Mouse (Mus musculus): ENCODE data around the gene Bcl7a. TPM values are rescaled to one million over a fixed set of nuclear protein-coding genes. Genes with fewer than 3 reads are reported as not detected.

Bcl7a gene
- polyA plus RNA-seq (2016; fragmentation: Nextera tagmentation; extraction: Ambion mirVana), result 35.8 and 38.8 TPM in 2 replicates

DNA sequence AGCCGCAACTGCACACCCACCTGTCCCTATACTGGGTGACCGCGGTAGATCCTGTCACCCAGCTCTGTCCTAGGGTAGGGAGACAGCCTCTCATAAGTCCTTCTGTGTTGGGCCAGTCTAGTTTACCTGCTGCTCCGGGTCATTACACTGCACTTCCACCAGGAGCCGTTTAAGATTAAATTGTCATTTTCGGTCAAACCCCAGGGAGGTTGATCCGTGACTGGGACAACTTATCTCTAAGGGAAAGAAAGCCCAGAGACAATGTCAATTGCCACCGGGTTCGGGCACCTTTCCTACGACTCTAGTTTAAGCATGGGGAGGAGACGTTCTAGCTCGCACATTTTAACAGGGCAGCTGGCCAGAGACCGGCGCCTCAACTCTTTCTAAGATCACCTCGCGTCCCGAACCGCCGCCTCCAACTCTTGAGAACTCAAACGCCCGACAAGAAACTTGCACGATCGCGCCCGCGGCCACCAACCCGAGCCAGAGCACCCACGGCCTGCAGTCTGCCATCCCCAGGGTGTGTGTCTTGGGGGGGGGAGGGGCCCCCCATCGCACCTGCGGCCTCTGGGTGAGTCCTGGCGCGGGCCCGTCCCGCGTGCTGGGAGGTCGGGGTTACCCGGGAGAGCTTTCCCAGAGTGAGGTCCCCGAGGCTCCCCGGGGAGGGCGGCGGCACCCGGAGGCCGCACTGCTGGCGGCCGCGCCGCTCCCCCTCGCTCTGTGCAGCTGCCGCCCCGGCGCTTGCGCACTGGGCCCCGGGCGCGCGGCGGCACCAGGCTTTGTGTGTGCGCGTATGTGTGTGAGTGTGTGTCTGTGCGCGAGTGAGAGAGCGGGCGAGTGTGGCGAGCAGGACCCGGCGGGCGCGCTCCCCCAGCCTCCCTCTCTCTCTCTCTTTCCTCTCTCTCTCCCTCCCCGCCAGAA lies at the start of gene Bcl7a:
Bcl7a (plus strand) TSS at position 128 of the 921 bp plus-strand sequence.
- DNase-seq (ENCODE audit: low spot score), result peak; percentile 95
- 1% methylated on average over 69 of the region's 69 CpGs for WGBS
- Histone ChIP-seq H3K36me3 (peaks cover 19% of the 10 kb centered on the region), H3K27me3 (ENCODE audit: low read depth, poor library complexity, severe bottlenecking) (no peaks in the 10 kb centered on the region), H3K9me3 (replicated peaks) (no peaks in the 10 kb centered on the region), H3K4me3 (peak within 1 kb of the TSS; percentile 92), H3K27ac (peak within 1 kb of the TSS; percentile 98), H3K4me1 (peaks cover 29% of the 10 kb centered on the region)

- 93% methylated on average over 9 of the region's 9 CpGs for WGBS
- Histone ChIP-seq H3K4me1 (peaks cover 7% of the 10 kb centered on the region; the same call in 1 of the 2 replicates), H3K9me3 (replicated peaks) (no peaks in the 10 kb centered on the region), H3K36me3 (no peaks in the 10 kb centered on the region), H3K27ac (no peak overlapping the region), H3K4me3 (no peak overlapping the region), H3K27me3 (ENCODE audit: low read depth, poor library complexity, severe bottlenecking) (peaks cover 10% of the 10 kb centered on the region; the same call in 1 of the 2 replicates)
- DNase-seq (ENCODE audit: low spot score), result no peak
Observed at GRCm38 (mm10) chr5:123294653-123295052, 49.0 kb upstream of the Bcl7a start.

DNA sequence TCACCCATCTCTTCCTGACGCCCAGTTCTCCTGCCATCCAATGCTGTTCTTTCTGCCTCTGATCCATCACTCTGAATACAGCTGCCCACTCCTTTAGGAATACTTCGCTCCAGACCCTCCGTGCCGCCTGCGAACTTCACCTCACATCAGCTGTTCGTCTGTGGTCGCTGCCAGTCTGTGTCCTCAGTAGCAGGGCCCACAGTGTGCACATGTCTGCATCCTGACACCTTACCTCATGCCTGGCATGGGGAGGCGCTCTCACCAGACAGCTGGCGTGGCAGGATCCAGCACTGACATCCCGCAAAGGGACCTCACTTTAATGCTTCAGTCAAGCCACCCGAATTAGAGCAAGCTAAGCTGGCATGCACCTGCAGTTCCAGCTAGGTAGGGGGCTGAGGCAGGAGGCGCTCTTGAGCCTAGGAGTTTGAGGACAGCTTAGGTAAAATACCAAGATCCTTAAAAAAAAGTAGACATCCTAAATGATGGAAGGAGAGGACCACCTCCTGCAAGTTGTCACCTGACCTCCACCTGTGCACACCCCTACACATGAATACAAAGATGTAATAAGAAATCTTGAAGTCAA lies 47.3 kb upstream of the Bcl7a start:
- Histone ChIP-seq H3K27me3 (ENCODE audit: low read depth, poor library complexity, severe bottlenecking) (peaks cover 10% of the 10 kb centered on the region; the same call in 1 of the 2 replicates), H3K27ac (no peak overlapping the region), H3K4me1 (peaks cover 16% of the 10 kb centered on the region), H3K4me3 (no peak overlapping the region), H3K36me3 (no peaks in the 10 kb centered on the region), H3K9me3 (replicated peaks) (no peaks in the 10 kb centered on the region)
- no peak for DNase-seq (ENCODE audit: low spot score)
- 67% methylated on average over 12 of the region's 12 CpGs for WGBS

- Histone ChIP-seq H3K36me3 (no peaks in the 10 kb centered on the region), H3K27ac (no peak overlapping the region), H3K27me3 (ENCODE audit: low read depth, poor library complexity, severe bottlenecking) (peaks cover 10% of the 10 kb centered on the region; the same call in 1 of the 2 replicates), H3K9me3 (replicated peaks) (no peaks in the 10 kb centered on the region), H3K4me1 (peaks cover 20% of the 10 kb centered on the region), H3K4me3 (no peak overlapping the region)
- DNase-seq (ENCODE audit: low spot score), result no peak
- 57% methylated on average over 23 of the region's 23 CpGs for WGBS
Observed at GRCm38 (mm10) chr5:123296972-123297754, 46.5 kb upstream of the Bcl7a start.

DNA sequence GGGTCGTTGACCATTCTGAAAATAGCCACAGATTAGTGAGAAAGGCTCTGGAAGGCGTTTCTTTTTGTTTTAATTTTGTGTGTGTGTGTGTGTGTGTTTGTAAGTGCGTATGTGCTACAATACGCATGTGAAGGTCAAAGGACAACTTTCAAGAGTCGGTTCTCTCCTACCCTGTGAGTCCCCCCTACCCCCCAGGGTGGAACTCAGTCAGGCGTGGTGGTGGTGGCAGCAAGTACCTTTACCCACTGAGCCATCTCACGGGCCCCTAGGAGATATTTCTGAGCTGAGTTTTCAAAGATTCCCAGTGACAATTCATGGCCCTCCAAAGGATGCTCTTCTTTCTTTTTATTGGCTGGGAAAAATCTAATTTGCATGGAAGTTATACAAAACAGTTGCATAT lies 45.8 kb upstream of the Bcl7a start:
- Histone ChIP-seq H3K4me1 (peaks cover 22% of the 10 kb centered on the region), H3K4me3 (no peak overlapping the region), H3K9me3 (replicated peaks) (no peaks in the 10 kb centered on the region), H3K36me3 (no peaks in the 10 kb centered on the region), H3K27ac (no peak overlapping the region), H3K27me3 (ENCODE audit: low read depth, poor library complexity, severe bottlenecking) (peaks cover 10% of the 10 kb centered on the region; the same call in 1 of the 2 replicates)
- no peak for DNase-seq (ENCODE audit: low spot score)
- WGBS, result 85% methylated on average over 7 of the region's 7 CpGs

DNA sequence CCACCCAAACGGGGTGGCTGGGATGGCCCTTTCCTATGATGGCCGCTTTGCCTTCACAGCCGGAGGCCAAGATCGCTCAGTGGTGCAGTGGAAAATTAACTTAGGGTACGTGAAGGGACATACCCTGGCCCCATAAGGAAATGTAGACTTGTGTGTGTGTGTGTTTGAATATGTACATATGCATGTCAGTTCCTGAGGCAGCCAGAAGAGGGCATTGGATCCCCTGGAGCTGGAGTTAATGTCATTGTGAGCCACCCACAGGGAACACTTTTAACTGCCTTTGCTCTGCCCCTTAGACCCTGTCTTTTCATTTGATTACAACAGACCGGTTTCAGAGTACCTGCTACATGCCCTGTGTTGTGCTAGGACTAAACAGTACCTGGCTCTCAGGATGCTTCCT lies 45.1 kb upstream of the Bcl7a start:
- DNase-seq (ENCODE audit: low spot score), result no peak
- WGBS, result 90% methylated on average over 6 of the region's 6 CpGs
- H3K27ac ChIP-seq, result no peak overlapping the region
- H3K27me3 ChIP-seq (ENCODE audit: low read depth, poor library complexity, severe bottlenecking), result peaks cover 10% of the 10 kb centered on the region; the same call in 1 of the 2 replicates
- H3K4me3 ChIP-seq, result no peak overlapping the region
- H3K9me3 ChIP-seq (replicated peaks), result no peaks in the 10 kb centered on the region
- H3K36me3 ChIP-seq, result no peaks in the 10 kb centered on the region
- peaks cover 22% of the 10 kb centered on the region for H3K4me1 ChIP-seq

GRCm38 (mm10) chr5:123300496-123301034 lies 43.1 kb upstream of the Bcl7a start:
- H3K36me3 ChIP-seq, result no peaks in the 10 kb centered on the region
- H3K4me3 ChIP-seq, result no peak overlapping the region
- 78% methylated on average over 8 of the region's 8 CpGs for WGBS
- DNase-seq (ENCODE audit: low spot score), result no peak
- peaks cover 10% of the 10 kb centered on the region; the same call in 1 of the 2 replicates for H3K27me3 ChIP-seq (ENCODE audit: low read depth, poor library complexity, severe bottlenecking)
- peaks cover 22% of the 10 kb centered on the region for H3K4me1 ChIP-seq
- H3K27ac ChIP-seq, result no peak overlapping the region
- no peaks in the 10 kb centered on the region for H3K9me3 ChIP-seq (replicated peaks)

DNA sequence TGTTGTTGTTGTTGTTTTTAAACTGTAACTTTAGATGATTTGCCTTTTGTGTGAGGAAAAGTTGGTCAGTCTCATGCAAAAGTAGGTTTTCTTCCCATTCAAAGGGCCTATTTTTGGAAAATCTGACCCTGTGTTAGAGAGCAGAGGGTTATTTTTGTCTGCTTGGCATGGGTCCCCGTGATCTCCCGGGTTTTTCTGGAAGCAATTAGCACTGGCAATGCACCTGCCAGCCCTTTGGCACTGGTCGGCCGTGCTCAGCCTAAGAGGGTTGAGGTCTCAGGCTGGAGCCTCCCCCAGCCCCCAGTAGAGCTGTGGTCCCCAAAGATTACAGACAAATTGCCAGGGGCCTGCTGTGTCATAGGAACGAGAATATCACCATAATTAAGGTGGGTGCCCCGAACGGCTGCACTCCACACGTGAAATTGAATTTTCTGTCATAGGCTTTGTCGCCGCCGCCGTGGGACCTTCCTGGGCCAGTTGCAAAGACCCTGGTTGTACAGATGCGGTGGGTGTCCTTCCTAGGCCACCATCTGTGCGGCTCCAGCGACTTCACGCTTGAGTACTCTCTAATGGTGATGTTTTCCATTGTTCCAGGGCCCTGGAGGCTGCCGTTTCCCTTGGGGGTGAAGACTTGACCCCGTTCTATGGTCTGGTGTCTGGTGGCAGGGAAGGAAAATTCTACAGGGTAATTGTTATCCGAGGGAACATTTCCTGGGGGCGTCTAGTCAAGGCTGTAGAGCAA lies 41.7 kb upstream of the Bcl7a start:
- no peak for DNase-seq (ENCODE audit: low spot score)
- no peak overlapping the region for H3K4me3 ChIP-seq

DNA sequence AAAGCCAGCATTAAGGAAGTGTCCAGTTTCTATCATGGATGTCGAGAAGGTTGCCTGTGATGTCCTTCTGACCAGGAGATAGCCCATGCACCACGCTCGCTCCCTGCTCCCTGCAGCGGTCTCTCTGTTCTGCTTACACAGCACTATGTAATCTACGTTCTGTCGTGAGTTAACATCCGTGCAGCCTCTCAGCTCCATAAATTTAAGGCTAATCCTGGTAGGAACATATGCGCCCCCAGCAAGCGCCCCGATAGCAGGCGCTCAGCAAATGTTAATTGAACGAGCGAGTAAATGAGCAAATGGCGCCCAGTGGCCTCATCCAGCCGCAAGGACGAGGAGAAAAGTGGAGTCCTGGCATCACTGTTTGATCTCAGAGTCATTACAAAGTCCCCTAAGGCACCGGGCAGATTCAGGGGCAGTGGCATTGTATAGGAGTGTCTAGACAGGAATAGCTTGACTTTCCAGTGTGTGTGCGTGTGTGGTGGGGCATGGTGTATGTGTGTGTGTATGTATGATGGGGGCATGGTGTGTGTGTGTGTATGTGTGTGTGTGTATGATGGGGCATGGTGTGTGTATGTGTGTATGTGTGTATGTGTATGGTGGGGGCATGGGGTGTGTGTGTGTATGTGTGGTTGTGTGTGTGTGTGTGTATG lies 35.9 kb upstream of the Bcl7a start:
- Histone ChIP-seq H3K4me1 (peaks cover 22% of the 10 kb centered on the region), H3K4me3 (no peak overlapping the region), H3K9me3 (replicated peaks) (no peaks in the 10 kb centered on the region), H3K36me3 (no peaks in the 10 kb centered on the region), H3K27me3 (ENCODE audit: low read depth, poor library complexity, severe bottlenecking) (no peaks in the 10 kb centered on the region), H3K27ac (no peak overlapping the region)
- DNase-seq (ENCODE audit: low spot score), result no peak
- WGBS, result 73% methylated on average over 18 of the region's 18 CpGs

More for the DNA sequence above, 41.7 kb upstream of the Bcl7a start:
- Histone ChIP-seq H3K27ac (no peak overlapping the region), H3K36me3 (no peaks in the 10 kb centered on the region), H3K9me3 (replicated peaks) (no peaks in the 10 kb centered on the region), H3K27me3 (ENCODE audit: low read depth, poor library complexity, severe bottlenecking) (peaks cover 2% of the 10 kb centered on the region; the same call in 1 of the 2 replicates), H3K4me1 (peaks cover 24% of the 10 kb centered on the region)
- 82% methylated on average over 20 of the region's 20 CpGs for WGBS

GRCm38 (mm10) chr5:123309816-123310215 lies 33.8 kb upstream of the Bcl7a start:
- H3K4me3 ChIP-seq, result no peak overlapping the region
- peaks cover 28% of the 10 kb centered on the region for H3K4me1 ChIP-seq
- peak overlapping the region; percentile 53; the same call in 1 of the 2 replicates for H3K27ac ChIP-seq
- H3K9me3 ChIP-seq (replicated peaks), result no peaks in the 10 kb centered on the region
- no peak for DNase-seq (ENCODE audit: low spot score)
- H3K27me3 ChIP-seq (ENCODE audit: low read depth, poor library complexity, severe bottlenecking), result no peaks in the 10 kb centered on the region
- no peaks in the 10 kb centered on the region for H3K36me3 ChIP-seq
- WGBS, result 51% methylated on average over 10 of the region's 10 CpGs

DNA sequence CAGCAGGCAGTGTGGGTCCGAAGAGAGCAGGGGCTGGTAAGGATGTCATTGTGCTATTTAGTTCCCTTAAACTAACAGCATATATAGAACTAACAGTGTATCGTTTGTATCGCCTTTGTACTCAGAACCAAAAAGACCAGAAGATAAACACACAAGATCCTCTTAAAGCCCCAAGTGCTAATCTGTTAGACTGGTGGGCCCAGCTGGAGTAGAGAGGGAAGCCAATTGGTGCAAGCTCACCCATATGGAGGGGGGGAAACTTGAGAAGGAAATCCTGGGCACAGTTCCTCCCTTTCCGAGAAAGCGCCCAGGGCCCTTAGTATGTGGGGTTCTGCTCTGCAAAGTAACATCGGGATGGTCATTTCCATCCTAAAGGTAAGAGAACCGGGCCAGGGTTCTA lies 33.4 kb upstream of the Bcl7a start:
- WGBS, result 52% methylated on average over 7 of the region's 7 CpGs
- no peaks in the 10 kb centered on the region for H3K36me3 ChIP-seq
- DNase-seq (ENCODE audit: low spot score), result no peak
- no peaks in the 10 kb centered on the region for H3K27me3 ChIP-seq (ENCODE audit: low read depth, poor library complexity, severe bottlenecking)
- H3K4me3 ChIP-seq, result no peak overlapping the region
- peaks cover 31% of the 10 kb centered on the region for H3K4me1 ChIP-seq
- H3K27ac ChIP-seq, result no peak overlapping the region
- no peaks in the 10 kb centered on the region for H3K9me3 ChIP-seq (replicated peaks)

Data from limb, embryonic 10.5 days (tissue).